Mouse (Mus musculus) small intestine, adult 2 months (tissue): ENCODE data around the gene Il23r.

Source experiments
- CTCF ChIP-seq: fragments of 200-500 bp; IDR thresholded peaks from 2 replicates; pipeline ENCODE4 v1.5.1; 2012; ENCODE audit warnings: low read depth, mild to moderate bottlenecking, control low read depth, inconsistent platforms, low read length, moderate library complexity, mixed read lengths; ENCODE audit not compliant: insufficient replicate concordance, insufficient read length; ENCODE audit errors: extremely low read depth
- POLR2A ChIP-seq: fragments of 200-500 bp; IDR thresholded peaks from 2 replicates; pipeline ENCODE4 v1.6.1; 2012; ENCODE audit warnings: low read depth, mild to moderate bottlenecking, control low read depth, inconsistent platforms, low read length, moderate library complexity

DNA sequence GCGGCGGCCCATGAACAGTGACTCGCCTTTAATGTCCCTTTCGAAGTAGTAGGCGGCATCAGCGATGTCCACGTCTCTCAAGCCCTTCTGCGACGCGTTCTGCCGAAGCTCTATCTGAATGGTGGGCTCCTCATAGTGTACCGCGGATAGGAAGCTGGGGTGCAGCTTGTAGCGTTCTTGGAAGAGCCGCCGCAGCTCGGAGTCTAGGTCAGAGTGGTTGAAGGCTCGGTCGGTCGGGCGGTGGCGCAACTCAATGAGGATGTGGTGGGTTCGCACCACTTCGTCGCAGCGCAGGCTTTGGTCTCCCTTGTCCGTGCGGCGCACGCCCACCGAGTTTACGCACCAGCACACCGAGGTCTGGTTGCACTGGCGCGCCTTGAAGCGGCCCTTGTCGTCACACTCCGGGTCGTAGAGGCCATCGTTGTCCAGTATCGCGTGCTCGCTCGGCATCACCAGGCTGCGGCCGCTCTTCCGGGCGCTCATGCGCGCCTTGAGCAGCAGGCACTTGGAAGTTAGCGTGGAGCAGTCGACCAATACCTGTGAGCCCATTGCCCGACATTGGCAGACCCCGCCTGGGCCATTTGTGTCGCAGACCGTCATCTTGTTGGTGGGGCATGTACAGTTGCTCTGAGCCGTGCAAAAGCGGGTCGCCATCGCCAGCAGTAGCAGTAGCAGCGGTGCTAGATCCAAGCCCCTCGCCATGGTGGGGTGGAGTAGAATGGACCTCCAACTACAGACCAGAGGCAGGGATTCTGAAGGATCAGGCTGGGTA, 43.5 kb upstream of the Il23r start:
- TF ChIP-seq CTCF (no peak), POLR2A (no peak)
